Mouse (Mus musculus): ENCODE data around the gene Ppp1r15b. TPM values are rescaled to one million over a fixed set of nuclear protein-coding genes. Genes with fewer than 3 reads are reported as not detected.

Ppp1r15b gene
- 51.8 TPM for polyA plus RNA-seq (2017; shearing (Covaris generic))

DNA sequence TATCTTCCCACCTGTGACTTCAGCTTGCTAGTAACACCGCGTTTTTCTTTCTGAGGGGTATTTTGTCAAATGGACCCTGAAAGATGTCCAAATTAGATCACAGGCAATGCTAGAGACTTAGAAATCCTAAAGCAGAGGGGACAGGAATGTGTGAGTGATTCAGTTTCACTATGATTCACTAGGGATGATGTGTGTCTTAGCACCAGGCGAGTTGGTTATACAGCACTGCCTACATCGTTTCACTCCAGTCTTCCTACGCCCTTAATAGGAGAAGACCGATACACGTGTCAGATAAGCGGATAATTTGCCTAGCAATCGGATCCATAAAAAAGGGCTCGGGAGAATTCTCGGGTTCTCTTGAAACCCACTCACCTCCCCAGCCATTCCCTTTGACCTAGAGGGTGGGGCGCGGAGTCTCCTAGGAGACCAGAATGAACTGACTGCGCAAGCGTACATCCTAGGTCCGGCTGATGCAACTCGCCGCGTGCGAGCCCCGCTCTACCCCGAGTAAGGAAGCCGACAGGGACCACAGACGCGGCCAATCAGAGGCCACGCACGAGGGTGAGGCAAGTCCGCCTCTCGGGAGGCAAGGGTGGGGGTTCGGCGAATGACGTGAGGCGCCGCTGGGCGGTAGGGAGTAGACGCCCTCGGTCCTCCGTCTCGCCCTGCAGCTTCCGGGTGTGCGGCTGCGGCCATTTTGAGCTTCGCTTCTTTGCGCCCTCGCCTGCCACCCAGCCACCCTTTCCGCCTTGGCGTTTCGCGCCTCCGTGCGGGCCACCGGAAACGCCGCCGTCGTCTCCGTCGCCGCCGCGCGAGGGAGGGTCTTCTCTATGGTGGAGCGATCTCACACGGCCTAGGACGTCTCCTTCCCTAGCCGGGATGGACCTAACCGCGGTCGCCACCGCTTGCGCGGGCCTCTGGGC lies at the start of gene Ppp1r15b:
TSS of gene Ppp1r15b (plus strand) at position 506 of the 923 bp plus-strand sequence.

DNA sequence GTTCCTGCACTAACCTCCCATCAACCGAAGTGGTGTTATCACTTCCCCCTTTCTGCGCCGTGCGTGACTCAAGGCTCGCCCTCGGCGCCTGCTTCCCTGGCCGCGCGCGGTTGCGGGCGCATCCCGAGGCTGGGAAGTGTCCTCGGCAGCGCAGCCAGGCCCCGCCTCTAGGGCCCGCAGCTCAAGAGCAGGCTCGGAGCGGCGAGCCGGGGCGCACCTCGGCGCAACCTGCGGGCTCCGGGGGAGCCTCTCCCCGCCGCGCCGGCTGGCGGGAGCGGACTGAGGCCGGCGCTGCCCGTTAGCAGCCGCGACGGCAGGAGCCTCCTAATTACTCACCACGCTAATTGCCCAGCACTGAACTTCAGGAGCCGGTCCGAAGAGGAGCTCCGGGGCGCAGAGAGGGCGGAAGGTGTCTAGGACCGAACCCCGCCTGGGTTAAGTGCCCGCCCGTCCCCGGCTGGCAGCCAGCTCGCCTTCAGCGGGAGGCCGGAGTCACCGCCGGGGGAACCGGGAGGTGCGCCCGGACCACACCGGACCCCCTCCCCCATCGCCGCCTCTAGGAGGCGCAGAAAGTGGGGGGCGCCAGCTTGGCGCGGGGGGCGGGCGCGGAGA lies 33.0 kb downstream of the Ppp1r15b start, which contains the start of gene Plekha6:
TSS of gene Plekha6 (plus strand) at position 391 of the 612 bp plus-strand sequence.

Other genes starting within 250 kb of the Ppp1r15b start
- 124 TPM for gene Mdm4, start 100.6 kb upstream of the Ppp1r15b start, polyA plus RNA-seq (2017; shearing (Covaris generic))
- 0.23 TPM for gene Pik3c2b, start 85.5 kb upstream of the Ppp1r15b start, polyA plus RNA-seq (2017; shearing (Covaris generic))
- 0.93 TPM for gene Plekha6, start 33.1 kb downstream of the Ppp1r15b start, polyA plus RNA-seq (2017; shearing (Covaris generic))
- not detected for gene Golt1a, start 178.7 kb downstream of the Ppp1r15b start, polyA plus RNA-seq (2017; shearing (Covaris generic))
- not detected for gene Kiss1, start 190.7 kb downstream of the Ppp1r15b start, polyA plus RNA-seq (2017; shearing (Covaris generic))
- gene Ren1, start 219.4 kb downstream of the Ppp1r15b start, polyA plus RNA-seq (2017; shearing (Covaris generic)): not detected
- 0.18 TPM for gene Etnk2, start 232.4 kb downstream of the Ppp1r15b start, polyA plus RNA-seq (2017; shearing (Covaris generic))